Mouse (Mus musculus) embryonic fibroblast, embryonic 13.5 days (primary cell): Measurements from ENCODE around the gene Ccl6. TPM values are rescaled to one million over a fixed set of nuclear protein-coding genes. Genes with fewer than 3 reads are reported as not detected.
A peak's percentile ranks its signal among the peaks of the same experiment; 100 is the strongest.

Experiments used
- H3K27ac ChIP-seq: 2 replicates; pipeline ENCODE4 v1.5.1; 2012; ENCODE audit warnings: low read length, control low read depth, inconsistent platforms; ENCODE audit not compliant: insufficient read depth
- H3K4me1 ChIP-seq: 2 replicates; pipeline ENCODE4 v1.6.1; 2011; ENCODE audit warnings: low read length; ENCODE audit not compliant: control insufficient read depth, insufficient read depth
- H3K4me3 ChIP-seq: 2 replicates; pipeline ENCODE4 v1.5.1; 2011; ENCODE audit warnings: mild to moderate bottlenecking, control low read depth, low read length; ENCODE audit not compliant: insufficient read depth
- CTCF ChIP-seq: IDR thresholded peaks from 2 replicates; pipeline ENCODE4 v1.5.1; 2011; ENCODE audit warnings: mild to moderate bottlenecking, control low read depth, low read length, moderate library complexity, borderline replicate concordance; ENCODE audit not compliant: insufficient read depth
- POLR2A ChIP-seq: IDR thresholded peaks from 2 replicates; pipeline ENCODE4 v1.6.1; 2011; ENCODE audit warnings: low read depth, mild to moderate bottlenecking, control low read depth, low read length, moderate library complexity
- polyA plus RNA-seq: library from polyadenylated mRNA; stranded (reverse); fragments of >200 nt; gene quantifications from 2 replicates; pipeline ENCODE4 v1.2.4, GENCODE M21; 2011; ENCODE audit warnings: low read depth; ENCODE audit not compliant: missing spikeins, insufficient read length

The Ccl6 gene
- 0.91 TPM in 1 of 2 replicates, not detected in the other for polyA plus RNA-seq

DNA sequence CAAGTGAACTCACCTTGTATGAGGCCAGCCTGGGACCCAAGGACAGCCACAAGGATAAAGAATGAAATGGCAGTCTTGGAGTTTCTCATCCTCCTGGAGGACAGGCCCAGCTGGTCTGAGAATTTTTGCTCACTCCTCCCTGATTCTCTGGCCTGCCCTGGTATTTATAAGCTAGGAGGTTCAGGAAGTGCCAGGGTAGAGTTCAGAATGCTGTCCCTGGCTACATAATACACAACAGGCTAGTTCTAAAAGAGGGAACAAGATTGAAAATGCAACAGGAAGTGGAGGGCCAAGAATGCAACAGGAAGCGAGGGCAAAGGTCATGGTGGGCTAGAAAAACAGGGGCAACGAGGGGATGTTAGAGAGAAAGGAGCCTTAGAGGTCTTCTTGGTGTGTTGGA is at the start of gene Ccl6:
Ccl6 (minus strand) TSS at position 235 of the 400 bp plus-strand sequence.
- no peaks in the 10 kb centered on the region for H3K4me1 ChIP-seq
- TF ChIP-seq POLR2A (no peak), CTCF (no peak)
- H3K4me3 ChIP-seq: no peak within 1 kb of the TSS
- H3K27ac ChIP-seq: no peak within 1 kb of the TSS

GRCm38 (mm10) chr11:83641216-83641615 is 48.3 kb upstream of the Ccl6 start:
- Histone ChIP-seq H3K27ac (no peak overlapping the region), H3K4me3 (no peak overlapping the region), H3K4me1 (no peaks in the 10 kb centered on the region)
- TF ChIP-seq CTCF (no peak), POLR2A (no peak)

- Histone ChIP-seq H3K27ac (no peak overlapping the region), H3K4me3 (no peak overlapping the region), H3K4me1 (no peaks in the 10 kb centered on the region)
- no peak for TF ChIP-seq CTCF
- TF ChIP-seq POLR2A: no peak
These were observed 47.3 kb upstream of the Ccl6 start for GRCm38 (mm10) chr11:83640141-83640540.

DNA sequence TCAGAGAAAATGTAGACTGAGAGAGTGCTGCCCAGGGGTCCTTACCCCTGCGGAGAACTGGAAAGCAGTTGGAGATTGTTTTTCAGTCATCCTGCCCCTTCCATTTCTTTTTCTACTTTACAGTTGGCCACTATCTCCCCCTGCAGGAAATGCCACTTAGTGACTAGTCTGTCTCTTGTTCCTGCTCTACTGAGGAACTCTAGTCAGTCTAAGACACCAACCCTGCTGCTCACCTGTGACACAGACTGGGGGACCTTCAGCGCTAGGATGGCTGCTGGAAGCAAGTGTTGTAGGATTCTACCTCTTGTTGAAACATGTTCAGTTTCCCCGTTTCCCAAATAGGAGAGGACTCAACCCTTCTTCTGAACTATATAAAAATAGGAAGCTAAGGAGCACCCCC is 46.6 kb upstream of the Ccl6 start:
- TF ChIP-seq CTCF (no peak), POLR2A (no peak)
- Histone ChIP-seq H3K4me1 (no peaks in the 10 kb centered on the region), H3K4me3 (no peak overlapping the region), H3K27ac (no peak overlapping the region)

GRCm38 (mm10) chr11:83638934-83639333 is 46.0 kb upstream of the Ccl6 start:
- TF ChIP-seq CTCF: no peak
- no peak for TF ChIP-seq POLR2A
- no peak overlapping the region for H3K4me3 ChIP-seq
- no peak overlapping the region for H3K27ac ChIP-seq
- no peaks in the 10 kb centered on the region for H3K4me1 ChIP-seq

- H3K4me1 ChIP-seq: no peaks in the 10 kb centered on the region
- H3K4me3 ChIP-seq: no peak overlapping the region
- TF ChIP-seq CTCF (no peak), POLR2A (no peak)
- no peak overlapping the region for H3K27ac ChIP-seq
These were observed 43.9 kb upstream of the Ccl6 start for GRCm38 (mm10) chr11:83636742-83637235.

DNA sequence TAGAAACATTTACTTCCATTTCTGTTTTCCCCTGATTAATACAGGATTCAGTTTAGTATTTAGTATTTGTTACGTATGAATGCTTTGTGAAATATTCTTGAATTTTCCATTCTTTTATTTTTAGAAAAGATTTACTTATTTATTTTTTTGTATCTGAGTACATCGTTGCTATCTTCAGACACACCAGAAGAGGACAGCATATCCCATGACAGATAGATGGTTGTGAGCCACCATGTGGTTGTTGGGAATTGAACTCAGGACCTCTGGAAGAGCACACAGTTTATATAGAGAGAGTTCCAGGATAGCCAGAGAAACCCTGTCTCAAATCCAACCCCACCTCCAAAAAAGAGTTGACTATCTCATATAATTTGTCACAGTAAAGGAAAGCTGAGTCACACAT is 42.0 kb upstream of the Ccl6 start:
- peaks cover 3% of the 10 kb centered on the region; the same call in 1 of the 2 replicates for H3K4me1 ChIP-seq
- no peak overlapping the region for H3K4me3 ChIP-seq
- TF ChIP-seq CTCF (no peak), POLR2A (no peak)
- no peak overlapping the region for H3K27ac ChIP-seq

DNA sequence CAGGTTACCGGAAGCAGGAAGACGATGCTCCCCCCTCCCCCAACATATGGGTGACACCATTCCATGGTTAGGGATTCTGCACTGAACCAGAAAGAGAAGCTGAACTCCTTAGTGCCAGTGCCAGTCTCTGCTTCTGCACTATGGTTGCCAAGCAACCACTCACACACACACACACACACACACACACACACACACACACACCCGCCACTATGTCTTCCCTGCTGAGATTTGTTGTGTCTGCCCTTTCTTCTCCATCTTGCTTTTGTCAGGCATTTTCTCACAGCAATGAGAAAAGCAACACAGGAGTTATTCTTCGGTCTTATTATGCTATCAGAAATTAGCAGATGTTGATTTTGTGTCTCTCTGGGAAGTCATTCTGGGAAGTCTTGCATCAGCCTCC is 41.5 kb upstream of the Ccl6 start:
- Histone ChIP-seq H3K4me3 (no peak overlapping the region), H3K4me1 (peaks cover 3% of the 10 kb centered on the region; the same call in 1 of the 2 replicates), H3K27ac (no peak overlapping the region)
- TF ChIP-seq CTCF (no peak), POLR2A (no peak)

DNA sequence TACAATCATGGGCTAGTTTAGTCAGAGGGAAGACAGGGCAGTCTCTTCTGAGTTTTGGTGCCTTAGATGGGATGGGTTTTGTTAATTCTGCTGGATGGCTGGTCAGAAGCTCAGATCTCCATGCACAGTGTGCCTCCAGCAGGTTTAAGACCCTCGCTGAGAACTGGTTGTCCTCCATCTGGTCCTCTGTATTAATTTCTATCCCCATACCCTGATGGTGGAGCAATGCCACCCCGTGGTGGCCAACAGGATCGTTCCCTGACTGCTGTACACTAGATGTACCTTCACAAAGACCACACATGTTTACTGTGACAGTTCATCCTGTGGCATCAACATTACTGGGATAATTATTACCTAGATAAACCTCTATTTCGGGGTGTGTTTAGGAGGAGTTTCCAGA is 39.9 kb upstream of the Ccl6 start:
- Histone ChIP-seq H3K4me3 (no peak overlapping the region), H3K4me1 (peaks cover 3% of the 10 kb centered on the region; the same call in 1 of the 2 replicates), H3K27ac (no peak overlapping the region)
- TF ChIP-seq POLR2A (no peak), CTCF (peak; percentile 47; the same call in 1 of the 2 replicates)

DNA sequence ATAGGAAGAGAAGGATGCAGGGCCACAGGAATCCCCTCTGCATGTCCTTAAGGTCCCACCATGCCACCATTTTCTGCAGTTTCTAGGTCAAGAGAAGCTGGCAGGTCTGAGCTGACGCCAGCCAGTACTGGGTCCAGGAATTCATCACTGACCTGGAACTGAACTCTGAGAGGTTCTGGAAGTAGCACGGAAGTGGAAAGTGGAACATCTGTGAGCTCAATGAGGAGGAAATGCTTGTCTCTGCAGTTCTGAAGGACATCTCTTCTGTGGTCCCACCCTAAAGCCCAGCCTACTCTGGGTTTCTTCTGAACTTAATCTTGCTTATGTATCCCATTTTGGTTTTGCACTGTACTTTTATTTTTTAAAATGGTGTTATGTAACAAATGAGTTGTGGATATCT is 38.2 kb upstream of the Ccl6 start:
- peaks cover 3% of the 10 kb centered on the region; the same call in 1 of the 2 replicates for H3K4me1 ChIP-seq
- no peak overlapping the region for H3K4me3 ChIP-seq
- no peak overlapping the region for H3K27ac ChIP-seq
- no peak for TF ChIP-seq CTCF
- no peak for TF ChIP-seq POLR2A
